Mouse (Mus musculus): ENCODE results near the gene Nfic.
A peak's percentile ranks its signal among the peaks of the same experiment; 100 is the strongest.

The Nfic gene

GRCm38 (mm10) chr10:81385603-81386306 lies 69.7 kb downstream of the Nfic start:
- DNase-seq (ENCODE audit: low spot score in 2 of 2): peak in 1 of 2 experiments; percentile 49

DNA sequence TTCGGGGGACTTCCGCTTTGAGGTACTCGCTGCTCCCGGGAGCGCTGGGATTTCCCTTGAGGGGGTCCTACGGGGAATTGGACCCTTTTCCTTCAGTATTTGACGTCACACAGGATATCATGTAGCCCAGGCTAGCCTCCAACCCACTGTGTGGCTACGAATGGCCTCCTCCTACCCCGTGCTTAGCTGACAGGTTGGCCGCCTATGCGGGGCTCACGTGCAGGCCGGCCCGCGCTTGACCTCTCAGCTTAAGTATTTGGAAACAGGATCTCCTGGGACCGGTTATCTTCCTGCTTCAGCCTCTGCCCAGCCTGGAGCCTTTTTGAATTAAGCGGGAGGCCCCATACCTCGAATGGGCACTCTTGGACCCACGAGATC lies 70.8 kb downstream of the Nfic start:
- DNase-seq (ENCODE audit: low spot score in 2 of 2): no peak

DNA sequence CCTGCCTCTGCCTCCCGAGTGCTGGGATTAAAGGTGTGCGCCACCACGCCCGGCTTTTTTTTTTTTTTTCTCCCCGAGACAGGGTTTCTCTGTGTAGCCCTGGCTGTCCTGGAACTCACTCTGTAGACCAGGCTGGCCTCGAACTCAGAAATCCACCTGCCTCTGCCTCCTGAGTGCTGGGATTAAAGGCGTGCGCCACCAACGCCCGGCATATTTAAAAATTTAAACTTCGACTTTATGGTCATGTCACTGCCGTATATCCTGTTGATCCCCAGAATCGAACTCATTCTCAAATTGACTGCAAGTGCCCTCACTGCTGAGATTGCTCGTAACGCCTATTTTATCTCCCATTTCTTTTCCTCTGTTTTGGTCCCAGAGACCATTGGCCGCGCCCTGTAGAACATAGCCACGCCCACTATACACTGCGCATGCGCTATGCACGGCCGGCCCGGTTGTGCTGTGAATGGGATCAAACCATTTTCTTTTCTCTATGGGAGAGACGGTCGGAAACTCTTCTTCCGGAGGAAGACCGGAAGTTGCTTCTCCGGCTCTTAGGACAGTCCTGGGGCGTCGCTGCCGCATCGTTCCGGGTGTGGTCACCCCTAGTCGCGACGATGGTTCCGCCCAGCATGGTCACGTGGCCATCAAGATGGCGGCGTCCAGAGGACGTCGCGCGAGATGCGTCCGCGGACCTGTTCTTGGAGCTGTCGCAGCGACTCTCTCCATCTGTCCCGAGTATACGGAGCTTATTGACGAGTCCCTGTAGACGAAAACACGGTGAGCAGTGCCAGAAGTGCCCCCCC lies 71.4 kb downstream of the Nfic start, which contains the start of the genes Dohh and Gm48551:
TSS of gene Dohh (plus strand) at position 627 of the 803 bp plus-strand sequence.
TSS of gene Gm48551 (plus strand) at position 665 of the 803 bp plus-strand sequence.
- peak; percentile 99 for DNase-seq (ENCODE audit: low spot score in 2 of 2)

DNA sequence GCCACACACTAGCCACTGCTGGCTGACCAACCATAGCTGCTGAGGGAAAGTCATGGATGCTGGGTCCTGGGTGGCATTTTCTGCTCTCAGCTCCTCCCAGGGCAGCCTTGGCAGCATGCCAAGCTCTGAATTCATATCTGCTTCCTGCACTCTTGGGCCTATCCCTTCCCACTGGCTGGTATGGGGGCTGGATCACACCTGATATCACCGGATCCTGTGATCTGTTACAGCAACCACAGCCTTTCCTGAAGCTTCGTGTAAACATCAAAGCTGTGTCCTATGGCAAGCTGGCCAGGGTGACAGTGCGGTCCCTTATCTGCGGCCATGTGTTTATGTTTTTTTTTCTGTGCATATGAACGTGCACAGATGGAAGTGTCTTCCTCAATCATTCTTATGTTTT lies 73.4 kb downstream of the Nfic start:
- no peak for DNase-seq (ENCODE audit: low spot score in 2 of 2)

DNA sequence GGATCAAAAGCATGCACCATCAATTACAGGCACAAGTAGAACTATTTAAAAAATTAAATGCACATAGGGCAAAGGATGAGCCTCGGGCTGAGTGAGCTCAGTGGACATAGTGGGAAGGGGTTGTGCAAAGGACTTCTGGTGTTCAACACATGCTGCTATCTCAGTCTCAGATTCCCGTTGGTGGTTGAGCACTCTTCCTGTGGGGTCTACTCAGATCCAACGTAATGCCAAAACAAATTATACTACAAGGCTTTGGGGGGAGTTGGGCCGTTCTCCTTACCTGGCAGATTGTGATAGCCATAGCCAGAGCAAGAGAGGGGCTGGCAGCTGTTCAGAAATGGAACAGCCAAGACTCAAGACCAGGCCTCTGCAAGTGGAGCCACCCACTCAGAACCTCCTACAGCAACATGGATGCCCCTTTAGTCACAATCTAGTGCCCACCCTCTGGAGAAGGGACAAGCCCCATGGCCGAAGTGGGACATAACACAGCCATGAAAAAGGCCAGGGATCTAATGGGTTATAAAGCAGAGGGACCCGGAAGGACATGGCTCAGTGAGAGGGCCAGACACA lies 75.5 kb downstream of the Nfic start:
- DNase-seq (ENCODE audit: low spot score in 2 of 2): no peak

DNA sequence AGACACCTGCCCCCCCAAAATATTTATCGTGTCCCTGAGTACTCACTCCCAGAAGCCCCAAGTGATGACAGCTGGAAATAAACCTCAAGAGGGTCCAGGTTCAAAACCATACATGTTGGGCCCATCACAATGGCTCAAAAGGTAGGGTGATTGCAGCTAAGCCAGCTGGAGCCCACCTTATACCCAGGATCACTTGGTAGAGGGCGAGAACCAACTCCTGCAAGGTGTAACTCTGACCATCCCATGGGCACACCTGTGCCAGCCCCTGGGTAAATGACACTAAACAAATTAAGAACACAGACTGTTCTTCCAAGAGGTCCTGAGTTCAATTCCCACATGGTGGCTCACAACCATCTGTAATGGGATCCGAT lies 76.3 kb downstream of the Nfic start:
- DNase-seq (ENCODE audit: low spot score in 2 of 2): no peak

DNA sequence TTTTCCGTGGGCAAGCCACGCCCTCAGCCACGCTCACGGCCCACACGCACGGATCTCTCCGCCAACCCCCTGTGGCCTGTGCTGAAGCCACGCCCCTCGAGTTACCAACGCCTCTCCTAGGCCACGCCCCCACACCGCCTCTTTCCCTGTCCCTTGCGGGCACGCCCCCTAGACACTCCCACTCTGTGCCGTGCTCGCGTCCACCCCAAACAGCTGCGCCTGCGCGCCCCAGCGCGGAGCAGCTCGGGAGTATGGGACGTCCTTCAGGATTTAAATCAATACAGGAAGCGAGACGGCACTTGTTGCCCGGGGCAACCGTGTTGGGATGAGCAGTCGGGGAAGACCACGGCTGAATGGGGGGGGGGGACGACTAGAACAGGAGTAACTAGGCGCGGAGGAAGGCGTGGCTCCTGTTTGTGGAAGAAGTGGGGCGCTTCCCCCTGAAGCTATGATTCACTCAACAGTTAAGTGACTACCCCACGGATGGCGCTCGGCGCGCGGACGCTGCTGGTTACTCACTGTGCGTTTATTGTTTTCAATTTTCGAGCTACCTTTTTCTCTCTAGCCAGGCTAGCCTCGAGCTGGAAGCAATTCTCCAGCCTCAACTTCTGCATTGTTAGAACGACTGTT lies 76.8 kb downstream of the Nfic start:
- DNase-seq (ENCODE audit: low spot score in 2 of 2): peak; percentile 100

GRCm38 (mm10) chr10:81377793-81378552 lies 77.5 kb downstream of the Nfic start, which contains the start of gene Fzr1:
TSS of gene Fzr1 (minus strand) at chr10:81378516.
- no peak for DNase-seq (ENCODE audit: low spot score in 2 of 2)

GRCm38 (mm10) chr10:81377362-81377664 lies 78.1 kb downstream of the Nfic start:
- DNase-seq (ENCODE audit: low spot score in 2 of 2): no peak

DNA sequence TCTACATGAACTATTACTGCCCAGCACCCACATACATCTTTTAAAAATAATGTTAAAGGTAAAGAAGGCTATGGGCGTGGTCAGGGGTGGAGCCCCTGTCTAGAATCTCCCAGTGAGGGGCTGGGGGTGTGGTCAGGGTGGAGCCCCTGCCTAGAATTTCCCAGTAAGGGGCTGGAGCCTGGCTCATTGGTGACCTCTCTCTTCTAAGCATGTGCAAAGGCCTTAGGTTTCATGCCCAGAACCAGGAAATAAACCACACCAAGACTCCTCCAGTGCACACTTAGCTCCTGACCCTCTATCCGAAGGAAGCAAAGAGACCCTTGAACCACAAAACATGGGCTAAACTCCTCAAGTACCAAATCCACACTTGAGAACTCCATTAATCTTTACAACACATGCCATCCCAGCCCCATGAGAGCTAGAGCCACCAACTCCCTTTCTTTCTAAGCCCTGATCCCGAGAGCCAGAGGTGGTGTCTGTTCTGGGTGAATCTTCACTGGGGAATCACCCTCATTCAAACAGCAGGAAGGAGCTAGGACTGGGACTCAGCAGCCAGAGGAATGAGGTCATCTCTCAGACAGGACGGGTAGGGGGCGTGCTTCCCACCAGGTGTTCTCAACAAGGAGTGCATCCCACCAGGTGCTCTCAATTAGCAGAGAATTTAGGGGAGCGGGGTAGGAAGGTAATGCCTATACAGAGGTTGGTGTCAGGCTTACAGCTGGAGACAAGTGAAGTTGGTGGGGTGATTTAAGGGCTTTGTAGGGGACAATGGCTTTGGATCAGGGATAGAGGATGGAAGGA lies 78.7 kb downstream of the Nfic start:
- no peak for DNase-seq (ENCODE audit: low spot score in 2 of 2)

GRCm38 (mm10) chr10:81375322-81375721 lies 80.1 kb downstream of the Nfic start:
- DNase-seq (ENCODE audit: low spot score in 2 of 2): no peak

- DNase-seq (ENCODE audit: low spot score in 2 of 2): no peak
Measured at GRCm38 (mm10) chr10:81367207-81367495, 88.3 kb downstream of the Nfic start.

DNA sequence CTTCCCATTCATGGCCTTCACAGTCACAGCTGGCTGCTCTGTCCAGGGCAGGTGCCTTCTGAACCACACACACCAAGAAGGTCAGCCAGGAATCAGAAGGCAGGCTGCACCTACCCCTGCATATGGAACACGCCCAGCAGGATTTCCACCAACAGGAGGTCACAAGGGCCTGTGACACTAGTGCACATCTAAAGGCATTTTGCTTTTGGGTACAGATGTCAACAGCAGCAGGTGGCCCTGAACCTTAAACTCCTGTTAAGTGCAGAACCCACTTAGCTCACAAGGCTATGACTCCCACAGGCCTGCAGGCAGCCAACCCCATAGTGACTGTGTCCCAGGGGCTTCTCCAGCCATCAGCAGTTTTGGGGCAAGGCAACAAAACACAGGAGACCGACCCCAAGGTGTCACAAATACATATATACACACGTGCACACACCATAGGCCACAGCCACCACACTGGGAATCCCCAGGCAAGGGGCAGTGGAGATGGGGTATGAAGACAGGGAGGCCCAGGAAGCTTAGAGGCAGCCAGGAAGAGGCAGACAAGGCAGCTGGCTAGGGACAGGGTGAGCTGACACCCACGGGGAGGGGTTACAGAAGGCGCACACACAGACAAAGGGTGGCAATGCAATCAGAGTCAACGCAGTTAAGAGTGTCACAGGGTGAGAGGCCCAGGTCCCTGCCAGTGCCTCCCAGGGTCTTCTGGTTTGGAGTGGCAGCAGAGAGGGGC lies 88.8 kb downstream of the Nfic start:
- DNase-seq (ENCODE audit: low spot score in 2 of 2): no peak

- DNase-seq (ENCODE audit: low spot score in 2 of 2): no peak
Measured at GRCm38 (mm10) chr10:81365672-81366476, 89.6 kb downstream of the Nfic start, which contains the start of gene 4930404N11Rik. TSS of gene 4930404N11Rik (minus strand) at chr10:81365816.

GRCm38 (mm10) chr10:81365073-81365472 lies 90.4 kb downstream of the Nfic start:
- DNase-seq (ENCODE audit: low spot score in 2 of 2): no peak

DNA sequence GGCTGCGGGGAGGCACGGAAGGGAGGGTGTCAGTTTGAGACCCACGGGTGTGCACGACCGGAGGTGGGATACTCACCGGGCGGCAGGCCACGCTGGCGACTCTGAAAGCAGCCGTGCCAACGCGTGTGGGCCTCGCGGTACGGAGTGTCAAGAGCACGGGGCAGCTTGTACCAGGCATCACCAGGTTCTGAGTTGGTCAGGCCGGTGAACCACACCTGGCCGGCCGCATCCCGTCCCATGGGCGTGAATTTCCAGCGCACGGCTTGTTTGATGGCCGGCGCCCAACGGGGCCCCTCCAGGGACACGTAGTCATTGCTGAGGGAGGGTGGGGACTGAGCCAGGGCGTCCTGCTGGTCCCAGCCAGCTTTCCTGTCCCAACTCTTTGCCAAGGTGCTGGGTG lies 90.8 kb downstream of the Nfic start:
- no peak for DNase-seq (ENCODE audit: low spot score in 2 of 2)

DNA sequence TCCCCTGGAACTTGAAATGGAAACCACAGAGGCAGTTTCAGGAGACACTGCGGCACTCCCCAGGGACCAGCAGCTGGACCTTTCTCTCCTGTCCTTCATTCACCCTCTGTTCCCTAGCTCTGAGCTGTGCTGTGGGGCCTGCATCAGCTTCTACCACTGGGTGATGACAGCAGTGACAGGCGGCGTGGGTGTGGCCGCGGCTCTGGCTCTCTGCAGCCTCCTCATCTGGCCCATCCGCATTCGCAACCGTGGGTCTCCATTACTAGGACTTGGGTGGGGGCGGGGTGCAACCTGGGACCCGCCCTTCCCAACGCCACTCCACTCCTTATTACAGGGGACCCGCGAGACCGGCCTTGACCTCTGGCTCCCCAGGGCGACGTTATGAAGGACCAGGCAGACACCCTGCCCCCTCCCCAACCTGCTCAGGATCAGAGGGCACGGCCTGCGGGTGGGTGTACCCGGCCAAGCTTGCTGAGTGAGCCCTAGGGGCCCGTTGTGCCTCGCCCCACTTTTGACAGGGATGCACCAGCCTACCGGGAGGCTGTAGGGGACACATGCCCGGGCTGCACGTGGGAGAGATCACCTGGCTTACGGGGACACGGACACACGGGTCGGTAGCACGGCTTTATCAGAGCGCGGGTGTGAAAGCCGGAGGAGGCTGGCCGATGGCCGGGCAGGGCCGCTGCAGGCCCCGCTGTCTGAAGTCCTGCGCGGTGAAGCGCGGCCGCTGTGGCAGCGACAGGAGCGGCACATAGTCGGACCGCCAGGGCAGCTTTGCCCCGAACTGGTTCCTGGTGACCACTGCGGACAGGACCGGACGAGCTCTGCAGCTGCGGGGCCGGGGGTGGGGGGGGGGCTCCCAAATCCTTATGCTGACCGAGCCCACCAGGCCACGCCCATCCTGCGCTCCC lies 91.7 kb downstream of the Nfic start:
- DNase-seq (ENCODE audit: low spot score in 2 of 2): no peak

DNA sequence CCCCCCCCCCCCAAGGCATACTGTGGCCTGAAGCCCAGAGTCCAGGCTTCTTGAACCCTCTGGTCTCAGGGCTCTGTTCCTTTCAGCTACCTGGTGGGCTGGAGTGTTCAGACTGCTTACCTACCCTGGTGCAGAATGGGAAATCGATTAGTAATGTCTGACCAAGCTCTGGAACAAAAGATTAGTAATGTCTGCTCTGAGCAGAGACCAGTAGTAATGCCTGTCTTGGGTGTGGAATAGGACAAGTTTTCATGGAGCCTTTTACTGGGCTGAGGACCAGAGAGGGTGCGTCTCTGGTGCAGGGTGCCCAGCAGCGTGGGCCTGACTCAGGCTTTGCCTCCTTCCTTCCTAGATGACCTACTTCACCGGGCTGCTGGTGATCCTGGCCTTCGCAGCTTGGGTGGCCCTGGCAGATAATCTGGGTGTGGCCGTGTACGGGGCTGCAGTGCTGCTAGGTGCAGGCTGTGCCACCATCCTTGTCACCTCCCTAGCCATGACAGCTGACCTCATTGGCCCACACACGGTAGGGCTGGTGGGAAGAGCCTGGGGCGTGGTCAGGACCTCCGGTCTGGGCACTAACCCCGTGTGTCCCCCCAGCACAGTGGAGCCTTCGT lies 93.0 kb downstream of the Nfic start:
- DNase-seq (ENCODE audit: low spot score in 2 of 2): no peak
